Mouse (Mus musculus): ENCODE results near the gene Map3k1. TPM values are rescaled to one million over a fixed set of nuclear protein-coding genes. Genes with fewer than 3 reads are reported as not detected.

The Map3k1 gene
- polyA plus RNA-seq, 1 experiment from 2014 or later: 15.7 TPM

Other genes starting within 250 kb of the Map3k1 start
- not detected in 2 replicates for gene Gm10198, start 216.2 kb downstream of the Map3k1 start, polyA plus RNA-seq (2014; fragmentation: Nextera tagmentation; extraction: Ambion mirVana)
- gene Mier3, start 128.0 kb downstream of the Map3k1 start, polyA plus RNA-seq (2014; fragmentation: Nextera tagmentation; extraction: Ambion mirVana): 16.8 and 18.0 TPM in 2 replicates

All from heart, embryonic 14.5 days (tissue).